Mouse (Mus musculus): ENCODE results near the gene Canx.

DNA sequence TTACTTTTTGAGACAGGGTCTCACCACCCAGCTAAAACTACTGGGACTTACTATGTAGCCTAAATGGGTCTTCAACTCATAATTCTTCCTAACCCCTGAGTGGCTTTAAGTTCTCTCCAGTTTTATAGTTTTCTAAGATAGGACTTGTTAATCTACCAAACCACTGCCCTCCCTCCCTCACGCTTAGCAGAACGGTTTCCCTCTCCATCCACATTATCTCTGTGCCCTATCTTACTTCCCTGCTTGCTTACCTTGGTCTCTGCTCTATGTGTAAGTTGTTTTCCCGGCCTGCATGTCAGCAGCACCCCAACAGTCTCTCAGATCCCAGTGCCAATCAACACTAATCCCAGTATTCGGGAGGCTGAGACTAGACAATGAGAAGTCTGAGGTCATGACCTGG is 11.4 kb upstream of the Canx start:
- TF ChIP-seq TCF3 (IDR thresholded peaks at IDR 0.05; ENCODE audit: insufficient read length, low read depth) (no peak), POLR2A (IDR thresholded peaks at IDR 0.05; ENCODE audit: insufficient read length, low read depth) (no peak)
